Mouse (Mus musculus): ENCODE data around the gene Lingo4. TPM values are rescaled to one million over a fixed set of nuclear protein-coding genes. Genes with fewer than 3 reads are reported as not detected.

The Lingo4 gene
- total RNA-seq, 2 experiments from 2014 or later = 0.72 to 1.1 TPM

DNA sequence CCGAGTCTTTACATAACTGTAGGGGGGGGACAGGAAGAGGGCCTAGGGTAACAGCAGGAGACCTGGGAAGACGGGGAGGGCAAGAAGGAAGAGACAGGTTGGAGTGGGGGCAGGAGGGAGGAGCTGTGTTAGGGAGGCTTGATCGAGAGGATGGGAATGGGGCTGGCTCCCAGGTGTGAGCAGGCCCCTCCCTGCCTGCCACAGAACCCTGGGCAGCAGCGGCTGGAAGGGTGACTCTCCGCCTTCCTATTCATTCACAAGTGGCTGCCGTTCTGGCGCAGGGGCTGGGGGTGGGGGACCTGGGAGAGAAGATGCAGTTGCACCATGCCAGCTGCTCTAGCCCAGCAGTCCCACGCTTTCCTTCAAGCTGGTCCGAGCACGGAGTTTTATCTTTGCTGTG, 25.2 kb upstream of the Lingo4 start:
- Histone ChIP-seq H3K4me3 (no peak overlapping the region), H3K27ac (no peak overlapping the region)
- DNase-seq (ENCODE audit: extremely low spot score in 1 of 2, low spot score in 2 of 2) = no peak
- intact Hi-C loops (cut with DNase I) = no loop called here
- no peak for TF ChIP-seq CTCF (IDR thresholded peaks at IDR 0.05)

DNA sequence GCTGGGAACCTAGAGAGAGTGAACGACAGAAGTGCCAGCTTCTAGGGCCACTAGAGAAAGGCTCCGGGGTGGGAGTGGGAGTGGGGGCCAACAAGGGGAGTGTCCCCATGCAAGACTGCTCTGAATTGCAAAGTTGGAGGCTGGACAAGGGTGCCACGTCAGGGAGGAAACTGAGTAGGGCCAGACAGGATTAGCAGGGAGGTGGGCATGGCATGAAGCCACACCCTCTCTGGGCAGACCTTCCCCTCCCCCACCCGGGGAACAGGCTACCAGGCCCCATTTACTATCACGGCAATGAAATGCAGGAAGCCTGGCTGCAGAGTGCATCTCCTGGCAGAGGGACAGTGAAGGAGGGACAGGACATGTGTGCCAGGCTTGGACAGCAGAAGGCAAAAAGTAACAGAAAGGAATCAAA, 24.7 kb upstream of the Lingo4 start:
- H3K27ac ChIP-seq = no peak overlapping the region
- no peak for DNase-seq (ENCODE audit: extremely low spot score in 1 of 2, low spot score in 2 of 2)
- TF ChIP-seq CTCF (IDR thresholded peaks at IDR 0.05) = no peak
- H3K4me3 ChIP-seq = no peak overlapping the region
- intact Hi-C loops (cut with DNase I) = no loop called here

- Histone ChIP-seq H3K4me3 (no peak overlapping the region), H3K27ac (no peak overlapping the region)
- no peak for DNase-seq (ENCODE audit: extremely low spot score in 1 of 2, low spot score in 2 of 2)
- intact Hi-C loops (cut with DNase I) = no loop called here
- TF ChIP-seq CTCF (IDR thresholded peaks at IDR 0.05) = no peak
Measured at GRCm38 (mm10) chr3:94374636-94375035, 23.7 kb upstream of the Lingo4 start.

DNA sequence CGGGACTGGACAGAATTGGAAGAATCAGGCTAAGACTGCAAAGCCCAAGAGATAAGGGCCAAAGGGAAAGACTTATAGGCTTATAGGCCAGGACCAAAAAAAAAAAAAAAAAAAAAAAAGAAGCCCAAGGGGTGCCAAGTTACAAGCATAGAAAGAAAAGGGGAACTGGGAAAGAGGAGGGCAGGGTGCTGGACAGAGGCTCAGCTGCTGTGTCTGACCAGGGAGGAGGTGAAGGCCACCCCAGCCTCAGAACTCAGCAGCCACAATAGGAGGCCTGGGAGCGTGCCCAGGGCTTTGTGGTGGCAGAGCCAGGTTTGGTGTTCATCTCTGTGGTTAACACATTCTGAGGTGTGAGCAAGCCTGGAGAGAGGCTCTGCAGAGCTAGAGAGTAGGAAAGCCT, 23.2 kb upstream of the Lingo4 start:
- Histone ChIP-seq H3K4me3 (no peak overlapping the region), H3K27ac (no peak overlapping the region)
- no peak for DNase-seq (ENCODE audit: extremely low spot score in 1 of 2, low spot score in 2 of 2)
- intact Hi-C loops (cut with DNase I) = no loop called here
- no peak for TF ChIP-seq CTCF (IDR thresholded peaks at IDR 0.05)

GRCm38 (mm10) chr3:94375861-94376260, 22.5 kb upstream of the Lingo4 start:
- intact Hi-C loops (cut with DNase I) = no loop called here
- no peak overlapping the region for H3K4me3 ChIP-seq
- TF ChIP-seq CTCF (IDR thresholded peaks at IDR 0.05) = no peak

DNA sequence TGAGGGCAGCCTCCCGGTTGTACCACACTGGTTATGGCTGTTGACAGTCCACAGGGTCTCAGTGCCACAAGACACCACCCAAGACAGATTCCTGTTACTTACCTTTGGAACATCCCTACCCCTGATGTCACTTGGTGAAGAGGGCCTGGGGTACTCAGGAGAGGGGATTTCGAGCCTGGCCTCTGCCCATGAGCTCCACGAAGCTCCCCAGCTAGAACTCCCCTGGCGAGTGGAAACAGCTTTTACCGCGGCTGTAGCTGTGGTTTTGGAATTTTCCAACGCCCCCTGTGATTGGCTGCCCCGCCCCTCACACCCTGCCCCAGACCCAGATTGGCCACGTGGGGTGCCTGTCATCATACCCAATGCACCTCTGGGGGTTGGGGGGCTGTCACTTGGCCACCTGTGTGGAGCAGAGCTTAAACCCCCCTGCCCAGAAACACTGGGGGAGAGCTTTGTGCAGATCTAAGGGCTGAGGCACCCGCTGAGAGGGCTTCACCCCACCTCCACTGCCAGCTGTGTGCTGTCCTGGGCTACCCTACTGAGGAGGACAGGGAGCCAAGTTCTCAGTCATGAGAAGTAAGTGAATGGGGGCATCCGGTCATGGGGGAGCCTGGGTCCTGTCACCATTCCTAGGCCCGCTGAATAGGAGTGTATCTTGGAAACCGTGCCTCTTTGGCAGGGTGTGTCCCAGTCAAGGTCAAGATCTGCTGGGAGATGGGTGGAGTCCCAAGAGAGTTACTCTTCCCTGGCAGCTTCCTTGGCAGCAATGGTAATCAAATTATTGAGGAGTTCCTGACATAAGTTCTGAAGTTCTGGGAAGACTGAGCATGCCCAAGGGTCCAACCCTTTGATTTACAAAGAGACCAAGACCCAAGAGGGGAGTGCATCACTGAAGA, 21.0 kb upstream of the Lingo4 start:
- intact Hi-C loops (cut with DNase I) = no loop called here
- TF ChIP-seq CTCF (IDR thresholded peaks at IDR 0.05) = no peak
- no peak for DNase-seq (ENCODE audit: extremely low spot score in 1 of 2, low spot score in 2 of 2)
- no peak overlapping the region for H3K4me3 ChIP-seq
- no peak overlapping the region for H3K27ac ChIP-seq

More at GRCm38 (mm10) chr3:94375861-94376260, 22.5 kb upstream of the Lingo4 start:
- H3K27ac ChIP-seq = no peak overlapping the region
- no peak for DNase-seq (ENCODE audit: extremely low spot score in 1 of 2, low spot score in 2 of 2)

DNA sequence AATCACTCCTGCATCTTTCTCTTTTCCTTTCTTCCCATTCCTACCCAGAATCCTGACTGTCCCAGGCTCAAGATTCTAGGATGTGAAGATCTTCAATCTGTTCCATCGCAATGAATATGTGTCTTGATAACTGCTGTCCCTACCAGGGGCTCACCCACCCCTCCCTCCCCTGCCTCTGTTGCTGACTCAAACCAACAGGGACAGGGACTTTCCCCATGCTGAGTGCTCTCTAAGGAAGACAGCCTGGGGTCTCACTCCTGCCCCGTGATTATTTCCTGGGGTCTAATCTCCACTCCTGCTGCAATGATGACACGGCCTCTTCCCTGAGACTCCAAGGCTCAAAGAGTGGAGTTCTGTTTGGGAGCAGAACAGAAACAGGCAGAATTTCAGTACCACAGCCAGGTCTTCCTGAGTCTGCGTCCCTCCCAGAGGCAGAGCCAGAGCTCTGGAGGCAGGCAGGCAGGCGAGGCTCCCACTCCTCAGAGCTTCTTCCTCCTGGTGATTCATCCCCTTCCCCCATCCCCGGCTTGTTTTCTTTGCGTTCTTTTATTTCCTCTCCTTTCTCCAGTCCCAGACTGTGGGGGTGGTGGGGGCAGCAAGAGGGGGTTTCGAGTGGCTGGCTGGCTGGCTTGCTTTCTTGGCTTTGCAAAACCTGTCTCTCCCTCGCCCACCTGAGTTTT, 18.3 kb upstream of the Lingo4 start:
- intact Hi-C loops (cut with DNase I) = no loop called here
- no peak overlapping the region for H3K27ac ChIP-seq
- no peak for TF ChIP-seq CTCF (IDR thresholded peaks at IDR 0.05)
- no peak overlapping the region for H3K4me3 ChIP-seq
- DNase-seq (ENCODE audit: extremely low spot score in 1 of 2, low spot score in 2 of 2) = peak; percentile 32 to 33

DNA sequence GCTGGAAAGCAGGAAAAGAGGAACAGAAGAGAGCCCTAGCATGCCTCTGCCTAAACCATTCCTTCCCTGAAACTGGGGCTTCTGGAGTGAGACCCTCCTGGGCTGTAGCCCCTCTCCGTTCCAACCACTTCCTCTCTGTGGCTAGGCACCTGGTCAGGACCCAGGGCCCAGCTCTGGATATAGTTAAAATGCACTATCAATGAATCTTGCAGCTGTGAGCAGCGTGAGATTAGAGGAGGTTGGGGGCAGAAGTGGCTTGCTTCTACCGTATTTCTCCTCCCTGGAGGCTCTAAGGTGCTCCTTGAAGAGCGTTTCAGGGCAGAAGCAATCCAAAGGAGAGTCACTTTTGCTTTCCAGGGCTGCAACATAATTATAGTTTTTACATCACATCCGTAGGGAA, 16.0 kb upstream of the Lingo4 start:
- H3K27ac ChIP-seq = no peak overlapping the region
- no peak for TF ChIP-seq CTCF (IDR thresholded peaks at IDR 0.05)

GRCm38 (mm10) chr3:94383476-94383875, 14.8 kb upstream of the Lingo4 start:
- no peak for DNase-seq (ENCODE audit: extremely low spot score in 1 of 2, low spot score in 2 of 2)
- TF ChIP-seq CTCF (IDR thresholded peaks at IDR 0.05) = no peak
- Histone ChIP-seq H3K27ac (no peak overlapping the region), H3K4me3 (no peak overlapping the region)
- intact Hi-C loops (cut with DNase I) = no loop called here

More for the DNA sequence above, 16.0 kb upstream of the Lingo4 start:
- intact Hi-C loops (cut with DNase I) = no loop called here
- no peak for DNase-seq (ENCODE audit: extremely low spot score in 1 of 2, low spot score in 2 of 2)
- H3K4me3 ChIP-seq = no peak overlapping the region

DNA sequence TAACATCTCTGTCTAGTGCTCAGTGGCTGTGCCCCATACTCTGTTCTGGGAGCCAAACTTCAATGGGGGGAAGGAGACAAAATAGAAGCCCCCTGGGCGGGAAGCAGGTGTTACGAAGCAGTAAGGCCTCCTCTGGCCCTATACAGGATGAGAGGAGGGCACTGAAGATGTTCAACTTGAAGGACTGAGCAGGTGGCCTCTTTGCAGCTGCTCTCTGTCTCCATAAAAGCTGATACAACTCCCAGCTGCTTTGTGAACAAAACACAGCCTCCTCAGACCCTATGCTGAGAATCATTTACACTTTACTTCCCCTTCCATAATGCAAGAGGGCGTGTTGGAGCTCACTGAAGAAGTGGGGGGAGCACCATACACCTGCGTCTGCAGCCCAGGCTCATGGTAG, 11.6 kb upstream of the Lingo4 start:
- no peak for TF ChIP-seq CTCF (IDR thresholded peaks at IDR 0.05)
- H3K27ac ChIP-seq = no peak overlapping the region
- H3K4me3 ChIP-seq = no peak overlapping the region
- intact Hi-C loops (cut with DNase I) = no loop called here
- no peak for DNase-seq (ENCODE audit: extremely low spot score in 1 of 2, low spot score in 2 of 2)

GRCm38 (mm10) chr3:94387391-94387790, 10.9 kb upstream of the Lingo4 start:
- intact Hi-C loops (cut with DNase I) = no loop called here
- no peak for DNase-seq (ENCODE audit: extremely low spot score in 1 of 2, low spot score in 2 of 2)

DNA sequence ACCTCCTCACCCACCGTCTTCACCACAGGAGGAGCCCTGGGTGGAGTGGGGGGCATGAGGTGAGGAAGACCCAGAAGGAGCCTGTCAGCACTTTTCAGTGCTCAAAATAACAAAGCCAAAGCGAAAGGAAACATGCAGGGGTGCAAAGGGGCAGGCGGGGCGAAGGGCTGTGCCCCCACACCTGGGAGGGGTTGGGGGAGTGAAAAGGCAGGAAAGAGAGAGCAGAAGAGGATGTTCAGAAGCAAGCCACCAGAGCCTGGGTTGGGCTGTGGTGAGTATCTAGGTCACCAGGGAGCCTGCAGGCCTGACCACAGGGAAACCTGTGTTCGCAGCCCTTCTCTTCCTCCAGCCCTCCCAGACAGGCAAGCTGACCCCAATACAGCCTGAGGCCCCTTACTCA, 10.3 kb upstream of the Lingo4 start:
- H3K4me3 ChIP-seq = no peak overlapping the region
- DNase-seq (ENCODE audit: extremely low spot score in 1 of 2, low spot score in 2 of 2) = no peak
- intact Hi-C loops (cut with DNase I) = no loop called here
- TF ChIP-seq CTCF (IDR thresholded peaks at IDR 0.05) = no peak
- no peak overlapping the region for H3K27ac ChIP-seq

More at GRCm38 (mm10) chr3:94387391-94387790, 10.9 kb upstream of the Lingo4 start:
- Histone ChIP-seq H3K4me3 (no peak overlapping the region), H3K27ac (no peak overlapping the region)
- TF ChIP-seq CTCF (IDR thresholded peaks at IDR 0.05) = no peak

Data from left cerebral cortex, adult 2 months (tissue).